Mouse (Mus musculus): ENCODE measurements at regions not wholly inside any gene's neighbourhood (a gene's known extent, or its start where the extent isn't known, plus 50 kb on each side); places are given as distances from the start of the nearest gene placed in this dataset.
A peak's percentile ranks its signal among the peaks of the same experiment; 100 is the strongest.
"Not testable (repeated sequence)": the region's sequence is repeated elsewhere in the genome, so short reads cannot be mapped to it uniquely, and the experiment has no call there.

DNA sequence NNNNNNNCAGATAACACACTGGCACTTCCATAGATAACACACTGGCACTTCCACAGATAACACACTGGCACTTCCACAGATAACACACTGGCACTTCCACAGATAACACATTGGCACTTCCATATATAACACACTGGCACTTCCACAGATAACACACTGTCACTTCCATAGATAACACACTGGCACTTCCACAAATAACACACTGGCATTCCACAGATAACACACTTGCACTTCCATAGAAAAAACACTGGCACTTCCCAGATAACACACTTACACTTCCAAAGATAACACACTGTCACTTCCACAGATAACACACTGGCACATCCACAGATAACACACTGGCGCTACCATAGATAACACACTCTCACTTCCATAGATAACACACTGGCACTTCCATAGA, 105.7 kb upstream of the Afdn start:
- not testable (repeated sequence) for DNase-seq

DNA sequence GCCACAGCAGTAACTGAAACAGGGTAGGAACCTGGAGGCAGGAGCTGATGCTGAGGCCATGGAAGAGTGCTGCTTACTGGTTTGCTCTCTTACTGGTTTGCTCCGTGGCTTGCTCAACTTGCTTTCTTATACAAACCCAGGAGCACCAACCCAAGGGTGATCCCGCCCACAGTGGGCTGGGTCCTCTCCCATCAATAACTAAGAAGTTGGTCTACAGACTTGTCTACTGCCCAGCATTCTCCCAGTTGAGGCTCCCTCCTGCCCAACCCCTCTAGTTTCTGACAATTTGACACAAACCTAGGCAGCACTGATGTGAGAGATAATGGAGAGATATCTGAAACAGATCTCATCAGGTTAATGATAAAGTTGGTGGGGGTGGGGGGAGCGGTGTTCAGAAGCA, 104.3 kb upstream of the Afdn start:
- no peak for DNase-seq

DNA sequence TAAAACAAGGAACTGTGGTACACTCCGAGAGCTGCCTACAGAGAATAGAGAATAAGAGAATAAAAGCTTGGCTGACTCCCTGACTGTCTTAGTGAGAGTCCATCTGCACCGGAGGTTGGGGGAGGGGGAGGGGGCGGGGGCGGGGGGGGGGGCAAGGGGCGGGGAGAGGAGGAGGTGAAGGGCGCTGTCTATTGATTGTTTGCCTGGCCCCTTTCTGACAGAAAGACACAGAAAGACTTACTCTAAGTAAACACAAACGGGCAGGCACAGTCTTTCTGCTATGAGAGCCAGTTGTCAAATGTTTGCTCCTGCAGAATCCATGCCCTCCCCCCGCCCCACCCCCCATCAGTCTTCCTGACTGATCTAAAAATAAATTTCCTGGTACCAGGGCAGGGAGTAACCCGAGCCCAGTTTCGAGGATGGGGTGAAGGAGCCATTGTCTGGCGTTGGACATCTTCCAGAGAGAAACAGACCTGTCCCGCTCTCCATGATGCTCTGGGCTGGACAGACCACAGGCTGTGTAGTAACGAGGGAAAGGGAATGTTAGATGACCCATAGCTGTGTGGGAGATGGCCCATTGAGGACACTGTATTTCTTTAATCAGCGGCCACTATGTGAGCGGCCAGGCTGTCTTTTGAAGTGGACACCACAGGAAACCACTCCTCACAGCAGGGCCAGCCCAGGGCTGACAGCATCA, 103.7 kb upstream of the Afdn start:
- DNase-seq = peak in 1 of 2 experiments; percentile 27

DNA sequence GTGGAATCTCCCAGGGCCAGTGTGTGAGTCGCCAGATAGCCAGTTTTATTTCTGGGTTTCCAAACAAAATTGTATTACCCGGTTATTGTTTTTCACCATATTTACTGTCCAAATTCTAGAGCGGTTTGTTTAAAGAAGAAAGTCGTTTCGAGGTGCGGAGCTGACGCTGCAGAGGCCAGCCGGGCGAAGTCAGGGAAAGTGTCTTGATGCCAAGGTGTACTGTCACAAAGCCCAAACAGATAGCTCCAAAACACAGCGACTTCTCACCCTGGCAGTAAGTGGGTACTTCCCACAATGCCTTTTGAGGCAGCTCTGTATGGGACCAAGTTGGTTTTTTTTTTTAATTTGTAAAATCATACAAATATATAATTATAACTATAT, 103.2 kb upstream of the Afdn start:
- DNase-seq = no peak

DNA sequence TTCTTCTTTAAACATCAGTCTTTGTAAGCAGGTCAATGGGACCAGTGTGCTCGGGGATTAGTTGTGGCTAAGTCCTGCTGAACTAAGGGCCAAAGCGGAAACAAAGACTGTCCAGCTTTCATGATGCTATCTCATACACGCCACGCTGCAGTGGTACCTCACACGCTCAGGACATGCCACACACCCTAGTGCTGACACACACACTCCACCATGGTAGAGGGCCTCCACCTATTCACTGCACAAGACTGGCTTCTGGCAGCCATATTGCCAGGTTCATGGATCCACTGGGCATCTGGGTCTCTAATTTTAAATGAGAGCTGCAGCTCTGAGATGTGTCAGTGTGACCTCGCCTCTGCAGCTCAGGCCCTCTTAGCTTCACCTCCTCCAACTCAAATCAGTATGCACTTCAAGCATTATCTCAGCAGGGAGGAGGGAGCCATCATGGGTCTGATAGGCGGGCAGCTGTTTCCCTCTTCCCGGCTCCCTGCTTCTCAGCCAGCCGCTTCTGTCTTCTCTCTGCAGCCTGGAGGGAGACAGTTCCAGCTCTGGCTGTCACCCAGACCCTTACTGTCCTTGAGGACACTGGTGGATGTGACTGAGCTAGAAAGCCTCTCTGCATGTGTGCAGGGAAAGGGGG, 102.6 kb upstream of the Afdn start:
- no peak for DNase-seq

DNA sequence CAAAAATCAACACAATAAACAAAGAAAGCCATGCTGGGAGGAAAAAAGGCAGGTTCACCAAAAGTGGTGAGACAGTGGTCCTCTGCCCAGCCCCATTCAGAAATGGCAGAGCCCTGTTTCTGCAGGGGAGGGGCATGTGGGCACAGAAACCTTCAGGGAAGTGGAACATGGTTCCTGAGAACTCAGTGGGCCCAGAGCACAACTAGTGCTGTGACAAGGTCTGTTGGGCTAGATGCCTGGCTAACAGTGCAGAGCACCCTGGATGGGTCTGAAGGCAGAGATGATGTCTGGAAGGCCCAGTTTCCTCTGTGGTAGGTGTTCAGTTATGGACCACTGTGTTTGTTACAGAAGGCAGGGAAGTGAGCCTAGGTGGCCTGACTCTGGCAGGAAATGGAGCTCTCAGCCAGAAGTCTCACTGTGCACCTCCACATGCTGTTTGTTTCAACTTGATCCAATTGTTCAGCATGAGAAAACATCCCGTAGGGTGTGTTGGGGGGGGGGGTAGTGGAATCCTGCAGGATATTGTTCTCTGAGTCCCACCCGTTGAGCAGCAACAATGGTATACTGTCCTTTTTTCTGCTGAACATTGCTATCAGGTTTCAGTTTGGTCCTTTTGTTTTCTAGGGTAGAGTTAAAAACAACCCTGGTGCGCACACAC, 101.9 kb upstream of the Afdn start:
- no peak for DNase-seq

DNA sequence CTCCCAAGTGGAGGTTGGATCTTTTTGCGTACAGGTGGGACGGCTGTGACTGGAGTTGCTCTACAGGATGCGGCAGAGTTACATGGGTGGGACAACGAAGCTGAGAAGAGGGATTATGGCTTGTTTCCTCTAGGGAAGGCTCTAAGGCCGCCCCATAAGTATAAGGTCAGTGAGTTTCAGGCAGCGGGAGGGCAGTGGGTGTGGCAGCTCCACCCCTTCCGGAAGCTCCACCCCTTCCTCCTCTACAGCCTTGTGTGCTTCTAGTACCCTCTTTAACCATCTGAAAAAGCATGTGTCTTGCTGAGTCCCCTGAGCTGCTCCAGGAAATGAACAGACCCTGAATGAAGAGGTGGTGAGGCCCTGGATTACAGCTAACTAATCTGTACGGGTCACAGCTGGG, 101.2 kb upstream of the Afdn start:
- DNase-seq = peak; percentile 45 to 64

DNA sequence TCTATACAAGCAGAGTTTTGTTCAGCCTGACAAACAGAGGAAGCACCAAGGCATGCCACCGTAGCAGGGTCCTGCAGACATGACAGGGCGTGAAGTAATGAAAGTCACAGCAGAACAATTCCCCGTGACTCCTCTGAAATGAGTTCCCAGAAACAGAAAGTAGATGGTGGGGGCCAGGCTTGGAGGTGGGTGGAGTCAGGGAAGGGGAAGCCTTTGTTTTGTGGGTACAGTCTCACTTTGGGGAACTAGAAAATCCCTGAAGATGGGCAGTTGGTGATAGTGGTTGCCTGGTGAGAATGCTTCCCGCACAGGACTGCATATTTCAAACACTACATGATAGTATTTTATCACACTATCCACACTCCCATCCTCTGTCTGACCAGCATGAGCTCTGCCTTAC, 100.4 kb upstream of the Afdn start:
- DNase-seq = no peak

DNA sequence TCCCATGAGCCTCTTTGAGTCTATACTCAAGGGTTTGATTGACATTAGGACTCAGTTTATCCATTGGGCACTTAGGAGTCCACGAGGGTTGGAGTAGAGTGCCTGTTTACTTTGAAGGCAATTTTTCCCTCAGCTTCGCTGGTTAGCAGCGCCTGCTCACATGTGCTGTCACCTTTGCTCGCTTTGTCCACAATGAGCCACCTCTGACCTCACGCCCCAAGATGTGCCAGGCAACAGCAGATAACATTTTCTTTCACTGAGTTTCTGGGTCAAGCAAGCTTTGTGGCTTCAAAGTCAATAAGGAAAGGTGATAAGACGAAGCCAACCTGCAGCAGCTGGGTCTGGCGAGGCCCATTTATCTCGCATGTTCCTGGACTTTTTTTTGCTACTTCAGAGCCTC, 99.3 kb upstream of the Afdn start:
- no peak for DNase-seq

DNA sequence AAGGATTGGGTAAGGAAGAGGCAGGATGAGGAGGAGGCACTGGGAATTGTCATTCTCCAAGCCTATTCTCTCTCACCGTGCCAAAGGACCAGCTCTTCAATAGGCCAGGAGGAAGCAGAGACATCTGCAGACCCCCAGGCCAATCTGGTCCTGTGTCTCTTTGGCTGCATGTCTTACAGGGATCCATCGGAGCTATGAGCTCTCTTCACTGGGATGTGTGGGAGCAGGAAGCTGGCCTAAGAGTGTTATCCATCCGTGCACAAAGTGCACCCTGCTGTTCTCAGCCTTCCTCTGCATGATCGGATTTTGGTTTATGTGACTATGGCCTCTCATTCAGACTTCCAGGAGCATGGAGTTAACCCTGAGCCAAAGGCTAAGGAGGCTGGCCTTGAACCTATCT, 98.2 kb upstream of the Afdn start:
- DNase-seq = no peak
